Mouse (Mus musculus) neural tube, embryonic 14.5 days (tissue): ENCODE results near the gene Calcr. TPM values are rescaled to one million over a fixed set of nuclear protein-coding genes. Genes with fewer than 3 reads are reported as not detected.
"Not testable (repeated sequence)": the region's sequence is repeated elsewhere in the genome, so short reads cannot be mapped to it uniquely, and the experiment has no call there.

Source experiments
- ATAC-seq: fragments of 200-750 bp; cut with Nextera tagmentation; 2 replicates; pipeline ENCODE4 v1.8.0; 2017; ENCODE audit warnings: low read depth, mild to moderate bottlenecking, moderate TSS enrichment, moderate library complexity
- H3K27ac ChIP-seq: fragments of 300-500 bp; sonication (generic); 2 replicates; pipeline ENCODE4 v1.5.1; 2014; ENCODE audit warnings: low read depth, mild to moderate bottlenecking, control low read depth, low read length, moderate library complexity, mixed read lengths
- H3K27me3 ChIP-seq: fragments of 300-500 bp; sonication (generic); 2 replicates; pipeline ENCODE4 v1.6.1; 2014; ENCODE audit warnings: low read length; ENCODE audit not compliant: control insufficient read depth, insufficient read depth
- H3K36me3 ChIP-seq: fragments of 300-500 bp; sonication (generic); 2 replicates; pipeline ENCODE4 v1.6.1; 2014; ENCODE audit warnings: low read length, mixed read lengths; ENCODE audit not compliant: control insufficient read depth, insufficient read depth
- H3K4me1 ChIP-seq: fragments of 300-500 bp; sonication (generic); 2 replicates; pipeline ENCODE4 v1.6.1; 2014; ENCODE audit warnings: low read length; ENCODE audit not compliant: control insufficient read depth, insufficient read depth
- H3K4me2 ChIP-seq: fragments of 300-500 bp; sonication (generic); 2 replicates; pipeline ENCODE4 v1.6.1; 2014; ENCODE audit warnings: mild to moderate bottlenecking, low read depth, low read length, control low read depth
- H3K4me3 ChIP-seq: fragments of 300-500 bp; sonication (generic); 2 replicates; pipeline ENCODE4 v1.5.1; 2014; ENCODE audit warnings: low read depth, low read length, control low read depth, mixed read lengths
- H3K9ac ChIP-seq: fragments of 300-500 bp; sonication (generic); replicated peaks from 2 replicates; pipeline ENCODE4 v1.6.1; 2014; ENCODE audit warnings: low read depth, mild to moderate bottlenecking, control low read depth, low read length, mixed read lengths
- H3K9me3 ChIP-seq: fragments of 300-500 bp; sonication (generic); 2 replicates; pipeline ENCODE4 v1.6.1; 2016; ENCODE audit warnings: low read length; ENCODE audit not compliant: control insufficient read depth
- WGBS: fragments of 180-500 bp; shearing (Covaris S2); extraction: QIAGEN DNeasy Blood & Tissue Kit; methylation state at CpG from one replicate; pipeline ENCODE4 v1.1.7; 2014; 5-methylcytosine and 5-hydroxymethylcytosine counted together
- microRNA counts: library from miRNA; unstranded; fragments of <30 nt; microRNA quantifications from one replicate; lab custom pipeline; 2016
- microRNA-seq: library from miRNA; unstranded; fragments of <30 nt; microRNA quantifications from one replicate; pipeline ENCODE4, GENCODE M21; 2016
- polyA plus RNA-seq: library from polyadenylated mRNA; unstranded; fragments of >200 nt; fragmentation: Nextera tagmentation; extraction: Ambion mirVana; gene quantifications from 2 replicates; pipeline ENCODE4 v1.2.1, GENCODE M21; 2014

Calcr gene
- polyA plus RNA-seq, 1 experiment from 2014 or later, result 0.94 TPM

GRCm38 (mm10) chr6:3730246-3730867 lies 34.2 kb downstream of the Calcr start:
- Histone ChIP-seq H3K9me3 (no peaks in the 10 kb centered on the region), H3K4me3 (no peak overlapping the region), H3K4me1 (no peaks in the 10 kb centered on the region), H3K27ac (no peak overlapping the region), H3K27me3 (no peaks in the 10 kb centered on the region), H3K36me3 (no peaks in the 10 kb centered on the region), H3K4me2 (no peak overlapping the region), H3K9ac (no peak overlapping the region)
- 44% methylated on average over 4 of the region's 4 CpGs for WGBS
- peak; percentile 92 for ATAC-seq

- no peak overlapping the region for H3K4me3 ChIP-seq
- 72% methylated on average over 7 of the region's 7 CpGs for WGBS
- ATAC-seq, result no peak
Measured at GRCm38 (mm10) chr6:3688087-3688642, 76.3 kb downstream of the Calcr start.

GRCm38 (mm10) chr6:3678286-3678685 lies 86.2 kb downstream of the Calcr start:
- H3K4me1 ChIP-seq, H3K9me3 ChIP-seq, H3K27me3 ChIP-seq, H3K4me2 ChIP-seq, H3K27ac ChIP-seq, H3K9ac ChIP-seq, ATAC-seq, H3K4me3 ChIP-seq, H3K36me3 ChIP-seq: not testable (repeated sequence)
- WGBS, result 26% methylated on average over 2 of the region's 2 CpGs

More at GRCm38 (mm10) chr6:3688087-3688642, 76.3 kb downstream of the Calcr start:
- Histone ChIP-seq H3K36me3 (no peaks in the 10 kb centered on the region), H3K9me3 (no peaks in the 10 kb centered on the region), H3K9ac (no peak overlapping the region), H3K4me2 (no peak overlapping the region), H3K4me1 (no peaks in the 10 kb centered on the region), H3K27me3 (no peaks in the 10 kb centered on the region), H3K27ac (no peak overlapping the region)

- H3K4me3 ChIP-seq, result no peak overlapping the region
- whole genome bisulfite sequencing, result 26% methylated on average over 2 of the region's 2 CpGs
- no peaks in the 10 kb centered on the region for H3K27me3 ChIP-seq
- H3K27ac ChIP-seq, result no peak overlapping the region
- ATAC-seq, result no peak
- H3K9ac ChIP-seq, result no peak overlapping the region
- H3K4me2 ChIP-seq, result no peak overlapping the region
- H3K36me3 ChIP-seq, result no peaks in the 10 kb centered on the region
- no peaks in the 10 kb centered on the region for H3K4me1 ChIP-seq
- H3K9me3 ChIP-seq, result no peaks in the 10 kb centered on the region
Measured at GRCm38 (mm10) chr6:3677806-3678205, 86.7 kb downstream of the Calcr start.

- not testable (repeated sequence) for H3K36me3 ChIP-seq, H3K4me1 ChIP-seq, H3K9ac ChIP-seq, ATAC-seq, H3K27ac ChIP-seq, H3K4me2 ChIP-seq, H3K9me3 ChIP-seq, H3K4me3 ChIP-seq, H3K27me3 ChIP-seq
- WGBS, result 83% methylated on average over 4 of the region's 4 CpGs
Measured at GRCm38 (mm10) chr6:3671941-3672340, 92.6 kb downstream of the Calcr start.

- Histone ChIP-seq H3K9me3 (no peaks in the 10 kb centered on the region), H3K4me3 (no peak overlapping the region), H3K9ac (no peak overlapping the region), H3K4me2 (no peak overlapping the region), H3K36me3 (no peaks in the 10 kb centered on the region), H3K27ac (no peak overlapping the region), H3K4me1 (no peaks in the 10 kb centered on the region), H3K27me3 (no peaks in the 10 kb centered on the region)
- no peak for ATAC-seq
- 84% methylated on average over 10 of the region's 10 CpGs for WGBS
Measured at GRCm38 (mm10) chr6:3664147-3664716, 100.3 kb downstream of the Calcr start.

- WGBS, result 94% methylated on average over 4 of the region's 4 CpGs
- no peak for ATAC-seq
- no peak overlapping the region for H3K9ac ChIP-seq
- H3K4me1 ChIP-seq, result no peaks in the 10 kb centered on the region
- H3K27me3 ChIP-seq, result no peaks in the 10 kb centered on the region
- H3K36me3 ChIP-seq, result no peaks in the 10 kb centered on the region
- no peak overlapping the region for H3K27ac ChIP-seq
- H3K4me2 ChIP-seq, result no peak overlapping the region
- no peak overlapping the region for H3K4me3 ChIP-seq
- no peaks in the 10 kb centered on the region for H3K9me3 ChIP-seq
Measured at GRCm38 (mm10) chr6:3658405-3658804, 106.1 kb downstream of the Calcr start.

MicroRNAs within 50 kb of the gene (microRNA counts, 519-probe panel; counts per million panel counts)
- microRNA mmu-miR-489 (lab: Ali Mortazavi, UCI) (1,881 counts per million, percentile 4 among the panel's probes with 10 or more counts), microRNA mmu-miR-653 (lab: Ali Mortazavi, UCI) (not detected)

Small RNA genes within 50 kb of the gene (microRNA-seq; reads per million reads assigned to microRNA genes)
- gene Mir489, result not detected
- gene Mir653, result not detected

Other genes starting within 250 kb of the Calcr start
- gene Tfpi2, start 224.2 kb upstream of the Calcr start, polyA plus RNA-seq, result 0.46 and 0.52 TPM in 2 replicates
- gene Gngt1, start 229.1 kb upstream of the Calcr start, polyA plus RNA-seq, result not detected in 2 replicates
- gene Gng11, start 239.2 kb upstream of the Calcr start, polyA plus RNA-seq, result 15.9 and 34.6 TPM in 2 replicates